Mouse (Mus musculus): ENCODE data around the gene Nip7.

DNA sequence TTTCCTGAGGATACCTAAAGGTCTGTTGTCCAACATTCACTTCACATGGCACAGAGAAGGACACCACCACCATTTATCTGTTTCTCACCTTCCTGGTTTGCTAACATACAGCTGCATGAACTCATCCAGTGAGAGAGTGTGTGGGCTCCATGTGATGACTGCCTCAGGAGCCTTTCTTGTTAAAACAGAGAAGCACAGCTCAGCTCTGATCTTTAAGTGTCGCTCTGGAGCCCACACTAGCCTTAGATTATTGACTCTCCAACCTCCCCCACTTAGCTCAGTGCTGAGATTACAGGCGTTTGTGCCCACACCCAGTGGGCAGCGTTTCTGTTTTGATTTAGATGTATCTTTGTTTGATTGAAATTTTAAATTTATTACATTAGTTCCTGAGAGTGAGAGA lies 48.9 kb upstream of the Nip7 start:
- TF ChIP-seq MAX (IDR thresholded peaks at IDR 0.05; ENCODE audit: low read depth) (no peak), POLR2A (IDR thresholded peaks at IDR 0.05; ENCODE audit: insufficient read length, low read depth) (no peak), MYOG (IDR thresholded peaks at IDR 0.05; ENCODE audit: control insufficient read depth in 1 of 3, insufficient read depth in 1 of 3, insufficient read length in 2 of 3, low read depth in 2 of 3) (no peak), USF1 (IDR thresholded peaks at IDR 0.05; ENCODE audit: low read depth) (no peak), E2F4 (IDR thresholded peaks at IDR 0.05; ENCODE audit: insufficient read depth) (no peak), MYOD1 (IDR thresholded peaks at IDR 0.05; ENCODE audit: control insufficient read depth in 1 of 3, insufficient read length in 2 of 3, low read depth in 2 of 3) (no peak), REST (IDR thresholded peaks at IDR 0.05; ENCODE audit: insufficient read depth, insufficient read length) (no peak), POLR2AphosphoS2 (IDR thresholded peaks at IDR 0.05; ENCODE audit: insufficient read length, low read depth) (no peak), TCF12 (IDR thresholded peaks at IDR 0.05; ENCODE audit: insufficient read depth, poor library complexity, severe bottlenecking) (no peak)

Measured in myocyte (in vitro differentiated cells).